Mouse (Mus musculus): ENCODE measurements around the gene Eln. TPM values are rescaled to one million over a fixed set of nuclear protein-coding genes. Genes with fewer than 3 reads are reported as not detected.

Eln gene
- polyA plus RNA-seq, 1 experiment from 2014 or later, result 12.1 TPM

DNA sequence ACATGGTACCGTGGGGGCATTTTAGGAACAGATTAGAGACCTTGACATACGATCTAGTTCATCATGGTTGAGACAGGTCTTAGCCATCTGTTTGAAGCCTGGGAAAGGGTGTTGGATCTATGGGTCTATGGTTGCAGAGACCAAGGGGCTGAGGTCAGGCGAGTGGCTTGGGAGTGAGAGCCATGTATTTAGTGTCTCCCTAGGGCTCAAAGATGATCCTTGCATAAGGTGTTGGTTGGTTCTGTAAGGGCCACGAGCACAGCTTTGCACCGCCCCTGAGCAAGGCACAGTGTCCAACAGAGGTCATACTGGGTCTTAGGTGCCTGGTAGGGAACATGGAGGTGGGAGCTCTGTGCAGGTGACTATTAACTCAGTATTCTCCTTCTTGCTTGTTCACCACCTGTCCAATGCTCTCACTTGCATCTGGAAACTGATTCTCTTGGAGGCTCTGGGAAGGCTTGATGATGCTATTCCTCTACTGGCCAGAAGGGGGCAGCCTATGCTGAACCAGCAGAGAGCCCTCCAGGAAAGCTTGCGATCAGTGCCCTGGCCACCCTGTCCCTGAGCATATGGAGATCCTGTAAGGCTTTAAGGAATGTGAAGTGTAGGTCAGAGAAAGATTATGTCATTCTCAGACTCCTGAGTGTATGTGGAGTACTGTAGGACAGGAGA lies 960 bp upstream of the Eln start:
- WGBS, result 54% methylated on average over 6 of the region's 6 CpGs
- H3K4me2 ChIP-seq (ENCODE audit: low read length), result peak overlapping the region; percentile 90
- no peak overlapping the region; the same call in 1 of the 2 replicates for H3K4me3 ChIP-seq (ENCODE audit: low read depth, low read length)

GRCm38 (mm10) chr5:134747512-134747893 lies 380 bp upstream of the Eln start:
- H3K9me3 ChIP-seq (replicated peaks; ENCODE audit: control insufficient read depth, low read length, poor library complexity, severe bottlenecking), result no peaks in the 10 kb centered on the region
- no peaks in the 10 kb centered on the region for H3K27me3 ChIP-seq (ENCODE audit: control insufficient read depth, insufficient read depth, low read depth, low read length)
- 11% methylated on average over 4 of the region's 11 CpGs for WGBS
- H3K4me2 ChIP-seq (ENCODE audit: low read length), result peak overlapping the region; percentile 90
- H3K36me3 ChIP-seq (ENCODE audit: control insufficient read depth, insufficient read depth, low read length), result no peaks in the 10 kb centered on the region
- H3K4me1 ChIP-seq (ENCODE audit: control insufficient read depth, insufficient read depth, low read length), result peaks cover 17% of the 10 kb centered on the region
- peak overlapping the region; percentile 76 for H3K9ac ChIP-seq (ENCODE audit: low read depth, low read length)
- peak overlapping the region; percentile 2; the same call in 1 of the 2 replicates for H3K27ac ChIP-seq (ENCODE audit: low read length)
- H3K4me3 ChIP-seq (ENCODE audit: low read depth, low read length), result peak overlapping the region; percentile 49
- peak; percentile 86 for ATAC-seq

More for the DNA sequence above, 960 bp upstream of the Eln start:
- Histone ChIP-seq H3K4me1 (ENCODE audit: control insufficient read depth, insufficient read depth, low read length) (peaks cover 17% of the 10 kb centered on the region), H3K9me3 (replicated peaks; ENCODE audit: control insufficient read depth, low read length, poor library complexity, severe bottlenecking) (no peaks in the 10 kb centered on the region), H3K36me3 (ENCODE audit: control insufficient read depth, insufficient read depth, low read length) (no peaks in the 10 kb centered on the region), H3K9ac (ENCODE audit: low read depth, low read length) (peak overlapping the region; percentile 76), H3K27ac (ENCODE audit: low read length) (peak overlapping the region; percentile 2; the same call in 1 of the 2 replicates), H3K27me3 (ENCODE audit: control insufficient read depth, insufficient read depth, low read depth, low read length) (no peaks in the 10 kb centered on the region)
- ATAC-seq, result peak; percentile 44; the same call in 1 of the 2 replicates

DNA sequence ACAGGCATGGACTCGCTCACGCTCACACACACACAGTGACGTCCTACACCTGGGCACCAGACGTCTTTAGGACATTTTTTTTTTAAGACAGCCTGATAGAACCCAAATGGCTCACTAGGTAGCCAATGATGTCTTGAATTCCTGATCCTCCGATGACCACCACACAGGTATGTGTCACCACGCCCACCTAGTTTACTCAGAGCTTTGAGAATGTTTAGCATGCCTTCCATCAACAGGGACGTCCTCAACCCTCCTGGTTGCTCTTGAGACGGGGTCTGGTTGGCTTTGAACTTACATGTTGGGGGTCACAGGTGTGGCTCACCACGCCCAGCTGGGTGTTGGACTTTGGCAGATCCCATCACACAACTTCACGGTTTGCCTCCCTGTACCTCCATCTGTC lies 922 bp downstream of the Eln start:
- Histone ChIP-seq H3K9me3 (replicated peaks; ENCODE audit: control insufficient read depth, low read length, poor library complexity, severe bottlenecking) (no peaks in the 10 kb centered on the region), H3K27ac (ENCODE audit: low read length) (no peak overlapping the region), H3K4me2 (ENCODE audit: low read length) (no peak overlapping the region; the same call in 1 of the 2 replicates), H3K4me3 (ENCODE audit: low read depth, low read length) (no peak overlapping the region), H3K4me1 (ENCODE audit: control insufficient read depth, insufficient read depth, low read length) (peaks cover 17% of the 10 kb centered on the region), H3K27me3 (ENCODE audit: control insufficient read depth, insufficient read depth, low read depth, low read length) (no peaks in the 10 kb centered on the region), H3K9ac (ENCODE audit: low read depth, low read length) (no peak overlapping the region), H3K36me3 (ENCODE audit: control insufficient read depth, insufficient read depth, low read length) (no peaks in the 10 kb centered on the region)
- 87% methylated on average over 10 of the region's 10 CpGs for WGBS
- no peak for ATAC-seq

GRCm38 (mm10) chr5:134745801-134746200 lies 1.3 kb downstream of the Eln start:
- 96% methylated on average over 3 of the region's 3 CpGs for WGBS
- Histone ChIP-seq H3K9ac (ENCODE audit: low read depth, low read length) (no peak overlapping the region), H3K4me1 (ENCODE audit: control insufficient read depth, insufficient read depth, low read length) (peaks cover 19% of the 10 kb centered on the region), H3K27ac (ENCODE audit: low read length) (no peak overlapping the region), H3K27me3 (ENCODE audit: control insufficient read depth, insufficient read depth, low read depth, low read length) (no peaks in the 10 kb centered on the region), H3K4me2 (ENCODE audit: low read length) (no peak overlapping the region), H3K36me3 (ENCODE audit: control insufficient read depth, insufficient read depth, low read length) (no peaks in the 10 kb centered on the region), H3K9me3 (replicated peaks; ENCODE audit: control insufficient read depth, low read length, poor library complexity, severe bottlenecking) (no peaks in the 10 kb centered on the region), H3K4me3 (ENCODE audit: low read depth, low read length) (no peak overlapping the region)
- no peak for ATAC-seq

GRCm38 (mm10) chr5:134745000-134745399 lies 2.1 kb downstream of the Eln start:
- no peak for ATAC-seq
- no peak overlapping the region for H3K4me2 ChIP-seq (ENCODE audit: low read length)
- 90% methylated on average over 3 of the region's 3 CpGs for WGBS
- no peaks in the 10 kb centered on the region for H3K27me3 ChIP-seq (ENCODE audit: control insufficient read depth, insufficient read depth, low read depth, low read length)
- H3K4me3 ChIP-seq (ENCODE audit: low read depth, low read length), result no peak overlapping the region
- no peaks in the 10 kb centered on the region for H3K36me3 ChIP-seq (ENCODE audit: control insufficient read depth, insufficient read depth, low read length)
- no peak overlapping the region for H3K9ac ChIP-seq (ENCODE audit: low read depth, low read length)
- no peaks in the 10 kb centered on the region for H3K9me3 ChIP-seq (replicated peaks; ENCODE audit: control insufficient read depth, low read length, poor library complexity, severe bottlenecking)
- H3K4me1 ChIP-seq (ENCODE audit: control insufficient read depth, insufficient read depth, low read length), result peaks cover 22% of the 10 kb centered on the region
- no peak overlapping the region for H3K27ac ChIP-seq (ENCODE audit: low read length)

DNA sequence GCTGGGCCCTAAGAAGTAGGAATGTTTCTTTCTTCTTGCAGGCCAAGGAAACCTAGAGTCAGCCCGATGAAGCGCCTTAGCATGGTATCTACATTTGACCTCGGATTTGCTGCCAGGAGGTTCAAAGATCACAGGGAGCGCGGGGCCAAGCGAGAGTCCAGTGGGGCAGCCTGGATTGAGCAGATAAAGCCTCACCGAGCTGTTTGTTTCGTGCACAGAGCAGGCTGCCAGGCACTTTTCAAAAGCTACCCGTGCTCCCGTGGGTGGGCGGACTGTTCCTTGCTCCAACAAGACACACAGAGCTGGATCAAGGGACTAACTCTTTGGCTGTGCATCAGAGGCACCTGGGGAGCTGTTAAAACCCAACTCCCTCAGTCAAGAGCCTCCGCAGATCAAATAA lies 3.1 kb downstream of the Eln start:
- Histone ChIP-seq H3K9me3 (replicated peaks; ENCODE audit: control insufficient read depth, low read length, poor library complexity, severe bottlenecking) (no peaks in the 10 kb centered on the region), H3K27ac (ENCODE audit: low read length) (no peak overlapping the region), H3K27me3 (ENCODE audit: control insufficient read depth, insufficient read depth, low read depth, low read length) (no peaks in the 10 kb centered on the region), H3K36me3 (ENCODE audit: control insufficient read depth, insufficient read depth, low read length) (no peaks in the 10 kb centered on the region), H3K4me2 (ENCODE audit: low read length) (no peak overlapping the region), H3K4me1 (ENCODE audit: control insufficient read depth, insufficient read depth, low read length) (peaks cover 22% of the 10 kb centered on the region), H3K4me3 (ENCODE audit: low read depth, low read length) (no peak overlapping the region), H3K9ac (ENCODE audit: low read depth, low read length) (no peak overlapping the region)
- no peak for ATAC-seq
- 42% methylated on average over 12 of the region's 12 CpGs for WGBS

DNA sequence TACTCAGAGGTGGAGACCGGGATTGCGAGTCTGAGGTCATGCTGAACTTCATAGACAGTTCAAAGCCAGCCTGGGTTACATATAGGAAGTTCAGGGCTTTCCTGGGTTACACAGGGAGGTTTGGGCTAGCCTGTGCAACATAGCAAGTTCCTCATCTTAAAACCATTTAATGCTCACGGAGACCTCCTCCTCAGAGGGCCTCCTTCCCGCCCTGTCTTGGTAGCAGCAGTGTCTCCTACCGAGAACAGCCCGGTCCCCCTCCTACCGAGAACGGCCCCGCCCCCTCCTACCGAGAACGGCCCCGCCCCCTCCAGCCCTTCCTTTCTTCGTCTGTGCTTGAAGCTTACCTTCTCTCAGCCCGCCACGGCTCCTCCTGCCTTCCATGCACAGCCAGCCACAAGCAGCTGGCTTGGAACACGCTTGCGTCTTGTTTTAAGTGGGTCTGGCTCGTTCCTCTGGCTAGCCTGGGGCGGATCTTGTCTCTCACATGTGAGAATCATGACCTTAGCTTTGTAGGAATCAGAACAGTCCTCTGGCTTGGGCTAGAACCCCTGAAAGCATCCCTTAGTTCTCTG lies 4.8 kb downstream of the Eln start:
- 0 out of 2 replicates have a peak overlapping the region, but pooled peaks have one; percentile 15 for H3K4me2 ChIP-seq (ENCODE audit: low read length)
- no peak overlapping the region for H3K4me3 ChIP-seq (ENCODE audit: low read depth, low read length)
- no peaks in the 10 kb centered on the region for H3K36me3 ChIP-seq (ENCODE audit: control insufficient read depth, insufficient read depth, low read length)
- peaks cover 14% of the 10 kb centered on the region for H3K4me1 ChIP-seq (ENCODE audit: control insufficient read depth, insufficient read depth, low read length)
- no peak overlapping the region for H3K9ac ChIP-seq (ENCODE audit: low read depth, low read length)
- ATAC-seq, result no peak
- 13% methylated on average over 19 of the region's 19 CpGs for WGBS
- H3K27me3 ChIP-seq (ENCODE audit: control insufficient read depth, insufficient read depth, low read depth, low read length), result no peaks in the 10 kb centered on the region
- H3K9me3 ChIP-seq (replicated peaks; ENCODE audit: control insufficient read depth, low read length, poor library complexity, severe bottlenecking), result no peaks in the 10 kb centered on the region
- H3K27ac ChIP-seq (ENCODE audit: low read length), result no peak overlapping the region

- WGBS, result 56% methylated on average over 11 of the region's 11 CpGs
- no peak overlapping the region for H3K4me2 ChIP-seq (ENCODE audit: low read length)
- H3K27me3 ChIP-seq (ENCODE audit: control insufficient read depth, insufficient read depth, low read depth, low read length), result no peaks in the 10 kb centered on the region
- H3K9ac ChIP-seq (ENCODE audit: low read depth, low read length), result no peak overlapping the region
- H3K36me3 ChIP-seq (ENCODE audit: control insufficient read depth, insufficient read depth, low read length), result no peaks in the 10 kb centered on the region
- H3K27ac ChIP-seq (ENCODE audit: low read length), result no peak overlapping the region; the same call in 1 of the 2 replicates
- H3K4me3 ChIP-seq (ENCODE audit: low read depth, low read length), result no peak overlapping the region
- no peaks in the 10 kb centered on the region for H3K9me3 ChIP-seq (replicated peaks; ENCODE audit: control insufficient read depth, low read length, poor library complexity, severe bottlenecking)
- no peak; the same call in 1 of the 2 replicates for ATAC-seq
- H3K4me1 ChIP-seq (ENCODE audit: control insufficient read depth, insufficient read depth, low read length), result peaks cover 5% of the 10 kb centered on the region
Measured at GRCm38 (mm10) chr5:134740501-134741341, 6.4 kb downstream of the Eln start.
